Mouse (Mus musculus) CD4-positive, CD25-positive, alpha-beta regulatory T cell, adult 2 months (primary cell): Measurements from ENCODE around the gene Gcc2.
"Not testable (repeated sequence)": the region's sequence is repeated elsewhere in the genome, so short reads cannot be mapped to it uniquely, and the experiment has no call there.

ENCODE experiments used
- DNase-seq: peaks from one replicate; pipeline ENCODE4 v3.0.0-alpha.2; 2012; ENCODE audit warnings: low read depth, low spot score

Gene Gcc2

DNA sequence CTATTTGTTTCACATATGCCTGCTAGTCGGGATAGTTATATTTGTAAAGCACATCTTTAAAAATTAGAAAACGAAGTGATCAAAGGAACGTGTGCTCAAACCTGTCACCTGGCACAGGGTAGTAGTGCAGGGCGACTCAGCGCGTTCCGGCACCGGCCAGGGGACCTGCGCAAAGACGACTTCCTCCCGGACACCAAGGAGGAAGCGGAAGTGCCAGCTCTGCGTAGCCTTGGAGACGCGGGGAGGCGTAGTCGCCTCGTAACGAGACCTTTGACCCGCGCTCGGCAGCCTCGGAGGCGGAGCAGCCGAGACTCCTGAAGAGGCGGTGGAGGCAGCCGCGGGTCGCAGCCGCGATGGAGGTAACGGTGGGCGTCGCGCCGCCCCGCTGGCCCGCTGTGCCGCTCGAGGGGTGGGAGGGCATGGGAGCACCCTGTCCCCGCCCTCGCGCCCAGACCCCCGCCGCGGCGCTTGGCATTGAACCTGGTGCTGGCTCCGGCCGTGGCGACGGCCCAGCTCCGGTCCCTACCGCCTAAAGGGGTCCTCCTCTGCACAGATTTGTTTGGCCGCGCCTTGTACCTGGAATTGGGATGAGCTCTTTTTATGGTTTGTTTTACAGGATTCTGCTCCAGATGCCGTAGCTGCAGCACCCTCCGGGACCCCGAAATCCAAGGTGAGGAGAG lies at the start of gene Gcc2:
Gene Gcc2, plus strand, starts transcription at position 285 of the 680 bp plus-strand sequence.
- peak; percentile 96 for DNase-seq

DNA sequence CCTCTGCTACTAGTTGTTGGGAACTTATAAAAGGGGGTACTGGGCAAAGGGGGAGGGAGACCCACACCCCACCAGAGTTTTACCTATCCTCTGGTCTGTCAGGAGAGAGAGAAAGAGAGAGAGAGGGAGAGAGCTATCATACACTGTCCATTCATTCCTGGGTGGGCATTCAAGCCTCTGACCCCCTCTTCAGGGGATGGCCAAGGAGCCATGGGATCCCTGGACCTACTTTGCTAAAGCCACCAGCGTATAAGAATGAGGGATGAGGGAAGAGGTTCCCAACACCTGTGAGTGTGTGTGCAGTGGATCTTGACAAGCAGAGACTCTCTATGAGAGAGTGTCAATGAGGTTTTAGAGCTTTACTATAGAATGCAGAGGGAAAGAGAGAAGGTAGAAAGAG lies 49.3 kb upstream of the Gcc2 start:
- DNase-seq, result no peak

DNA sequence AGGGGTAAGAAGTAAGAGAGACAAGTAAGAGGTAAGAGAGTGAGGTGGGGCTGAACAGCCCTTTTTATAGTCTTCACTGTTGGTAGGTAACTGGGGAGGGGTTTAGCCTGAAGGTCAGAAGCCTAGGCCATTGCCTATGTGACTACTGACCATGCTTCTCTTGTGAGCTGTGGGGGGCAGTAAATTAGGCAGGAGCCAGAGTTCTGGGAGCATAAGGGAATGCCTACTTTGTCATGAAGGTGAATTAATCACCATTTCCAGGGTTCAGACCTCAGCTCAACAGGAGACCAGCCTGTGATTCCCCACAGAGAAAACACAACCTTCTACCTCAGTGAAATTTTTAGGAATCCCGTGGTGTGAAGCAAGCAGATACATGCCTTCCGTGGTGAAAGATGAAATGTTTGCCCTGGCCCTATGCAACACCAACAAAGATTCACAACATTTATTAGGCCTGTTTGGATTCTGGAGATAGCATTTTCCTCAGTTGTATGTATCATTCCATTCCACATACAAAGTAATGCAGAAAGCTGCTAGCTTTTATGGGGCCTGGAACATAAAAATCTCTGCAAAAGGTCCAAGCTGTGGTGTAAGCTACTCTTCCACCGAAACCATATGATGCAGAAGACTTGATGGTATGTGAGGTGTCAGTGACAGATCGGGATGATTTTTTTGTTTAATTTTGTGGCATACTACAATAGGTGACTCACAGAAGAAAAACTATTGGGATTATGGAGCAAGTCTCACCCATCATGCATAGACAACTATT lies 48.5 kb upstream of the Gcc2 start:
- no peak for DNase-seq

DNA sequence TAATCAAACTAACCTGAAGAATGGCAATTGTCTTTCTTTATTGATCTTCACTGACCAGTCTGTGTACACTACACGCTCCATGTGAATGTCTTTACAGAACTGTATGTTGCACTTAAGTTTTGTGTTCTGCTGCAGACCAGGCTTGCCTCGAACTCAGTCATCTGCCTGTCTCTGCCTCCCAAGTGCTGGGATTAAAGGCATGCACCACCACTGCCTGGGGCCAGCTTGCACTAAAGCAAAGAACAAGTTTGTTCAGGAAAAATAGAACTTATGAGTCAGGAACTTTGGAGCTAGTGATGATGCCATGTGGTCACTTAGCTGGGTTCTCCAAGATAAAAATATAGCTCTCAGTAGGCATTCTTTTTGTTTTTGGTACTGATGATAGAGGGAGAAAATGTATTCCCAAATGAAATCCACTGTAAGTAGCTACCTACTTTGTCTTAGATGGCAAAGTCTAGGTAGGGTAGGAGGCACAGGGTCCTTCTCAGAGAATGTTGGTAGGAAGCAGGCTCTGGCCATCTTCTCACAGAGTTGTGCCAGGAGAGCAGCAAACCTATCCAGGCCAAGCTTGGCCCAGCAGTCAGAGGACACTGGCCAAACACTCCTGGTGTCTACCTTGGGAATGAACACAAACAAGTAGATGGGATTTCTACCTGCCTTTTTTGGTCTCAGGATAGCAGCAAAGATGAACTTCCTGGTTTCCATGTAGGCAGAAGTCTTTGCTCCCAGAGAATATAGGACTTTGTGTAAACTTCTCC lies 45.4 kb upstream of the Gcc2 start:
- no peak for DNase-seq

DNA sequence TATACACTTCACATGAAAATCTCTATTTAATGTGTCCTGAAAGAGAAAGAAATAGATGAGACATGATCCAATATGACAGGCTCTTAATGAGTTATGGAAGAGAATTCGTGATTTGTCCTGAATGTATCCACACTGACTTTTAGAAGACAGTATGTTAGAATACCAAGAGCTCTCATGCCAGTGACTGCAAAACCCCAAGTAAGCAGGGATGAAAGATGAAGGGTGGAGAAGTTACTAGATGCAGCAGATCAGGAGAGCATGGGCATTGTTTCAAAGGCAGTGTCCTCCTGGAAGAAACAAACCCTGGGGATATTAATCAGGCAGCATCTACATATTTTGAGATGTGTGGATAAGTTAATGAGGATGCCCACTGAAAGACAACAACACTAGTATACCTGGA lies 44.8 kb upstream of the Gcc2 start:
- DNase-seq, result no peak

DNA sequence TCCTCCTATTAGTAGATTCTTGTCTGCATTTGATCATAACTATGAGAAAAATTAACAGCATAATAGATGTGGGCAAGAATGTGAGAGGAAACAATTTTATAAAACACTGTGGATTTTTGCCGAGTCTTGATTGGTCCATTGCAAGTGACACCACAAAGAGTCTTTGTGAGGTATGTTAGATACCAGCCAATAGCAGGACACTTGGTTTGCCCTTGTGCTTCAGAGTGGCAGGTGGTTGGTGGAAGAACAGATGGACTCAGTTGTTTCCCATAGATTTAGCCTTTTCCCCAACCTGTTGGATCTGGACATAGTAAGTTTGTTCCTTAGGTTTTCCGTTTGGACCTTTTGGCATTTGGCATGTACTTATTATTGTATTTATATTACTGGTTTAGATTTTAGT lies 44.1 kb upstream of the Gcc2 start:
- no peak for DNase-seq

DNA sequence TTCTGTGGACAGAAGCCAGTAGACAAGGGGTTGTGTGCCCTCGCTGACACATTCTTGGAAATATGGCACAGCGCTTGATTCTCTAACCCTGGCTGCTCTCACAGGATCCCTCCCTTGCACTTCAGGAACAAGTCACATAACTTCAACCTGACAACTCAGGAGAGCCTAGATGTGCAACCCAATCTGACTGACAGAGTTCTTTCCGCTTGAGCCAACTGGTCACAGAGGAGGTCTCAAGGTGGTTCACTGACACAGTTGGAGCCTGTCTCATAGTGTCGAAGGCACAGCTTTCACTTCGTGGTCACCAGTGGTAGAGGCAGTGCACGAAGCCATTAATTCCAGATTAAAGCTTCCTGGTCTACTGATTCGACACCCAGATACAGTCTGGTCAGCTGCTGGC lies 43.1 kb upstream of the Gcc2 start:
- no peak for DNase-seq

DNA sequence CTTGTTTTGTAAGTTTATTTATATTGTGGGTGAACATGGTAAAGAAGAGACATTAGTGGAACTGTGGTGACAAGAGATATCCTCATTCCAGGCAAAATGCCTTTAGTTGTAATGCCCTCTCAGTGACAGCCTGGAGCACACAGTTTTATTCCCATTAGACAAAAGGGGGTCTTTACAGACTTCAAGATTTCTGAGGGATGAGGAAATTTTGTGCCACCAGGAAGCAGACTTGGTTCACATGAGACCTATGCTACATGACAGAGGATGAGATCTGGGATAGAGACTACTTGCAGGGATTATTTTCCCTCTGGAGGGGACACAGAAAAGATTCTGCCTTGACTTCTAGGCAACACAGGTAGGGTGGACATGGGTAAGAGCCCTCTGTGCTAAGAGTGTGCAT lies 40.8 kb upstream of the Gcc2 start:
- DNase-seq, result no peak

DNA sequence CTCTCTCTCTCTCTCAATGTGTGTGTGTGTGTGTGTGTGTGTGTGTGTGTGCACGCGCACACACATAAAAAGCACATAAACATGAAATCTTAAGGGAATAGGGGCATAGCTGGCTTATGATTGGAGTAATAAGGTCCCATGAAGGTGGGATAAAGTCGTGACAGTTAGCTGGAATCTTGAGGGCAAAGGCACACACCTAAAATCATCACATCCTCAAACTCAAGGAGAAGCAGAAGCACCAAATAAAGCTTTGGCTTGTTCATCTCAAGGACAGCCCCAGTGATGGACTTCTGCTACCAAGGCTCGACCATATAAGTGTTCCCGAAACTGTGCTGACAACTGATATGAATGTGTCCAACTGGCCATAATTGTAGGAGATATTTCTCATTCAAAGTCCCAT lies 40.4 kb upstream of the Gcc2 start:
- DNase-seq, result no peak

DNA sequence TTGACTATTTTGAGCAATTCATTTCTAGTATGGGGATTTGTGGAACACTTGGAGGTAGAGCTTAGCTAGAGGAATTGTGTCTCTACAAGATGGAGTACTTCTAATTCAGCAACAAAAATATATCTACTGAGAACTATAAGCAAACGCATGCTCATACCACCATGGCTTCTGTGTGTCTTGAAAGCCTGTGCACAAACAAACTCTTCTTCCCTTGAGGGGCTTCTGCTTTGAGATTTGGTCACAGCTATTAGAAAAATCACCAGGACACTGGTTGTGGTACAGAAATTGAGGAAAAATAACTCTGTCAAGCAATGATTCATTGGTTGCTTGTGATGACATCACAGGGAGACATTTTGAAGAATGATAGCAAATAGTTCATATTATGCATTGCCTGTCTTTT lies 39.9 kb upstream of the Gcc2 start:
- DNase-seq, result no peak

DNA sequence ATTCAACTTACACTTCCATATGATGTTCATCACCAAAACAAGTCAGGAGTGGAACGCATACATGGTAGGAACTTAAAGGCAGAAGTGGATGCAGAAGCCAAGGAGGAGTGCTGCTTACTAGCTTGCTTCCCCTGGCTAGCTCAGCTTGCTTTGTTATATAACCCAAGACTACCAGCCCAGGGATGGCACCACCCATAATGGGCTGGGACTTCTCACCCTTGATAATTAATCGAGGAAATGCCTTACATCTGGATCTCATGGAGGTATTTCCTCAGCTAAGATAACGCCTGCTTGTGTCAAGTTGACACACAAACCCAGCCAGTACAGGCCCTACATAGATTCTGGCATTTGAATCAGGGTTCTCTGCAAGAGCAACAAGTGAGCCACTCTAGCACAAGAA lies 37.9 kb upstream of the Gcc2 start:
- no peak for DNase-seq

DNA sequence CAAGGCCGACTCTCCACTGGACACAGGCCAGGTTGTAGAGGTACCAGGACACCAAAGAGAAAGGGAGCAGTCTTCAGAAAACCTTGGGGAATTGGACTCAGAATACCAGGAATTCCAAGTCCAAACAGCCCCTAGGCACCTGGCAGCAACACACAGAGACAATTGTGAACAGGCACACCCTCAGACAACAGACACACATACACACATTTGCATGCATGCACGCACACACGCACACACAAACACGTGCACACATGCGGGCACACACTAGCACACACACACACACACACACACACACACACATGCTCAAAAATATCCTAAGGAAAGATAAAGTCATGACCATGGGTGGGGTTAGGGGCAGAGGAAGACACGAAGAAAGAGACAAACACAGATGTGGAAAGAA lies 34.6 kb upstream of the Gcc2 start:
- DNase-seq, result peak; percentile 19

DNA sequence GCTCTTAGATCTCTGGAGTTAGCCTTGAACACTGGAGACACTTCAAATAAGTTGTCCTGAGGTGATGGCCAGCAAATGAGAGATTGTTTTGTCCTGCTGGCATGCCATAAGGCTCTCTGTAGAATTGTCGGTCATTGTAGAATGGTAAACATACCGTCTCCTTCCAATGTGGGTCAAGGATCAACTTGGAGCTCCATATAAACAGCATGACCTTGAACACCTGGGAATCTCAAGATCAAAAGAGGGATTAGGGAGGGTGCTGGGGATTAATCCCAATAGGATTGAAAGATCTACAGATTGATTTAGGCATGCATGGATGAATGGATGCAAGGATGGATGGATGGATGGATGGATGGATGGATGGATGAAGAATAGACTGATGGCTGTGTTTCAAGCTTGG lies 33.7 kb upstream of the Gcc2 start:
- DNase-seq, result not testable (repeated sequence)

DNA sequence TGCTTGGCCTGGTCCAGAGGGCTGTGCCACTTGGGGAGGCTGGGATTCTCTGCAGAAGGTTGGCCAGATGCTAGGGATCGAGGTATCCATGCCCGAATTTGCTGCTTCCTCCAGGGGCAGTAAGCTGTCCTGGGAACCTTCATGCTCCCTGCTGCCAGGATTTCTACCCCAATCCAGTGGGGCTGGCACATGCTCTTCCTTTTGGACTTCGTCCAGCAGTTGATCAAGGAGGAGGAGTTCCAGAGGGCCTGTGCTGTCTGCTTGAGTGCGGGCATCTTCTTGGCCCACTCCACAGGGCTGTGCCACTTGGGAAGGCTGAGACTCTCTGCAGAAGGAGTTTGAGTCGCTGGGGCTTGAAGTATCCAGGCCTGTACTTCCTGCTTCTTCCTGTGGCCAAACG lies 32.1 kb upstream of the Gcc2 start:
- DNase-seq, result not testable (repeated sequence)

DNA sequence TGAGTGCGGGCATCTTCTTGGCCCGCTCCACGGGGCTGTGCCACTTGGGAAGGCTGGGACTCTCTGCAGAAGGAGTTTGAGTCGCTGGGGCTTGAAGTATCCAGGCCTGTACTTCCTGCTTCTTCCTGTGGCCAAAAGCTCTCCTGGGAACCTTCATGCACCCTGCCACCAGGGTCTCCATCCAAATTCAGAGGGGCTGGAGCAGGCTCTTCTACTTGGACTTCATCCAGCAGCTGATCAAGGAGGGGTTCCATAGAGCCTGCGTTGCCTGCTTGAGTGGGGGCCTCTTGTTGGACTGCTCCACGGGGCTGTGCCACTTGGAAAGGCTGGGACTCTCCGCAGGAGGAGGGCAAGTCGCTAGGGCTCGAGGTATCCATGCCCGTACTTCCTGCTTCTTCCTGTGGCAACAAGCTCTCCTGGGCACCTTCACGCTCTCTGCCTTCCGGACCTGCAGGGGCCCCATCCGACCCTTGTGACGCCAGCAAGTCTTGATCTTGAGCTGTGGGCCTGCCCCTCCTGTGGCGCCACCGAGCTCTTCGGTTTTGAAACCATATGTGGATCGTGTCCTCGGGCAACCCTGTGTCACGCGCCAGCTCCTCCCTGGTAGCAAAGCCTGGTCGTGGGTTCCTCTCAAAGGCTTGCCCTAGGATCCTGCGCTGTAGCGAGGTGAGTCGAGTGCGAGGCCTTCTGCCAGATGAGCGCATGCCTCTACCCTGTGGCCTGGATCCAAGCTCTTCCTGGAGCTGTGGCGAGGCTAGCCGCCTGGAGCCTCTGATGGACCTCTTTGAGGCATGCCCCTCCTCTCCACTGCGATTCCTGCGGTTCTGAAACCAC lies 31.1 kb upstream of the Gcc2 start:
- DNase-seq, result peak; percentile 38

DNA sequence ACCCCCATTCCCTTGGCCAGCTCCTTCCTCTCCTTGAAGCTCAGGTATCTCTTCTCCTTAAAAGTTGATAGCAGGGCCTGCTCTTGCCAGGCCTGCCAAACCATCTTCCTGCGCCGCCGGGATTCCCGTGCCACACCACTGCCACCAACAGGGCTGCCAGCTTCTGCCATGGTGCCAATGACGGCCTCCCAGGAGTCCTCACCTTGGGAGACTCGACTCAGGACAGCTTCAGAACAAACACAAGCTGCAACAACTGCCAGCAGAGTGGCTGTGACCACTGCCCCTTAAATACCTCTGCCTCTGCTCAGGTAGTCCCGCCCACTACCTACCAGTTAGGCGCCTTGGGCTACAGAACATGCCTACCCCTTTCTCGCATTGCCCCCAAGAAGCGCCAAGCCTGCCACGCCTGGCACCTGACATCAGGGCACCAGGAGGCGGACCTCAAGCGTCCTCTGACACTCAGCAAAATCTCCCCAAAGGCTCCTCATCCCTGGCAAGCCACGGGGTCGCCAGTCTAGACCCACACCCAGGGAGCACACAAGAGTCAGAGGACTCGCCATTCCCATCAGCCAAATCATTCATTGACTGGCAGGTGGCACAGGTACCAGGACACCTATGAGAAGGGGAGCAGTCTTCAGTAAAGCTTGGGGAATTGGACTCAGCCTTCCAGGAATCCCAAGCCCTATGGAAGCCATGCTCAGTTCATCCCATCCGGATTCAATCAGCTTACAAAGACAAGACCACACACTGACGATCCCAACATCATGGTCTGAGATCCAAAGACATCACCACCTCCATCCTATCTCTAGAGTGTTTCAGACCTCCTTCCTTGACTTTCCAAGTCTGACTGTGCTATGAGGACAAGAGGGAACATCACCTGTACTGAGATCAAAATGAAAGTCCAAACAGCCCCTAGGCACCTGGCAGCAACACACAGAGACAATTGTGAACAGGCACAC lies 30.2 kb upstream of the Gcc2 start, which contains the start of gene AW822073:
Gene AW822073, minus strand, starts transcription at position 104 of the 959 bp plus-strand sequence.
- DNase-seq, result peak; percentile 25

DNA sequence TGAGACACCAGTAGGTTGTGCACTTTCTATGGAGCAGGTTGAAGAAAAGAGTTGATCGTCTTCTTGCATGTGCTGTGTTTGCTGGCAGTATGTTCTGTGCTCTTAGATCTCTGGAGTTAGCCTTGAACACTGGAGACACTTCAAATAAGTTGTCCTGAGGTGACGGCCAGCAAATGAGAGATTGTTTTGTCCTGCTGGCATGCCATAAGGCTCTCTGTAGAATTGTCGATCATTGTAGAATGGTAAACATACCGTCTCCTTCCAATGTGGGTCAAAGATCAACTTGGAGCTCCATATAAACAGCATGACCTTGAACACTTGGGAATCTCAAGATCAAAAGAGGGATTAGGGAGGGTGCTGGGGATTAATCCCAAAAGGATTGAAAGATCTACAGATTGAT lies 28.9 kb upstream of the Gcc2 start:
- peak; percentile 22 for DNase-seq

DNA sequence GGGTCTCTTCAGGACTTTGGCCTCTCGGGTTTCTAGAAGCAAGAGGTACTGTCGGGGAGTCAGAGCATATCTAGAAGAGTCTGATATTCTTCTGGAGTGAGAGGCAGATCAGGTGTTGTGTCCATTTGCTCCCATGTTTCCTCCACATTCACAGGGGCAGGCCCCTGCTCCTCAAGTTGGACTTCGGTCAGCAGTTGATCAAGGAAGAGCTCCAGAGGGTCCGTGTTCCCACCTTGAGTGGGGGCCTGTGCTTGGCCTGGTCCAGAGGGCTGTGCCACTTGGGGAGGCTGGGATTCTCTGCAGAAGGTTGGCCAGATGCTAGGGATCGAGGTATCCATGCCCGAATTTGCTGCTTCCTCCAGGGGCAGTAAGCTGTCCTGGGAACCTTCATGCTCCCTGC lies 27.5 kb upstream of the Gcc2 start:
- not testable (repeated sequence) for DNase-seq

DNA sequence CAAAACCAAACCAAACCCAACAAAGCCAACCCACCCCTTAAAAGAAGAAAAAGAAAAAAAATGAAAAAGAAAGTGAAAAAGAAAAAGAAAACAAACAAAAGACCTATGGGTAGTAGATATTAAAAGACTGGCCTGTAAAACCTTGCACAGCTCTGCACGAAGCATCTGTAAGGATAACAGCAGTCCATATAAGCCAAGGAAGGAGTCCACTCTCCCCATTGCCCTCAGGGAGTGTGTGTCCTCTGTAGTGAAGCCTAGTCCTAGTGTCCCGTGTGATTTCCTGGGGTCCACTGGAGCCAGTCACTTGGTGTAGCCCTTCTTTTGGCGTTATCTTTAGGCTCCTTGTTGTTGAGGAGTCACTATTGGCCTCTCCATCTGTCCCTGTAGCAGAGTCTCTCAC lies 25.3 kb upstream of the Gcc2 start:
- not testable (repeated sequence) for DNase-seq

DNA sequence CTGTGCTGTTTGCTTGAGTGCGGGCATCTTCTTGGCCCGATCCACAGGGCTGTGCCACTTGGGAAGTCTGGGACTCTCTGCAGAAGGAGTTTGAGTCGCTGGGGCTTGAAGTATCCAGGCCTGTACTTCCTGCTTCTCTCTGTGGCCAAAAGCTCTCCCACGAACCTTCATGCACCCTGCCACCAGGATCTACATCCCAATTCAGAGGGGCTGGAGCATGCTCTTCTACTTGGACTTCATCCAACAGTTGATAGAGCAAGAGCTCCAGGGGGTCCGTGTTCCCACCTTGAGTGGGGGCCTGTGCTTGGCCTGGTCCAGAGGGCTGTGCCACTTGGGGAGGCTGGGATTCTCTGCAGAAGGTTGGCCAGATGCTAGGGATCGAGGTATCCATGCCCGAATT lies 24.2 kb upstream of the Gcc2 start:
- peak; percentile 22 for DNase-seq
